Mouse (Mus musculus): ENCODE data around the gene 2810004N23Rik.

The 2810004N23Rik gene

GRCm38 (mm10) chr8:124823497-124823896 lies 39.4 kb downstream of the 2810004N23Rik start:
- CTCF ChIA-PET: no interaction called here

- CTCF ChIA-PET: no interaction called here
These were observed 42.8 kb downstream of the 2810004N23Rik start for GRCm38 (mm10) chr8:124820125-124820524.

GRCm38 (mm10) chr8:124819612-124820115 lies 43.3 kb downstream of the 2810004N23Rik start:
- CTCF ChIA-PET: no interaction called here

- CTCF ChIA-PET: no interaction called here
These were observed 45.6 kb downstream of the 2810004N23Rik start for GRCm38 (mm10) chr8:124817361-124817760.

- CTCF ChIA-PET: no interaction called here
These were observed 46.1 kb downstream of the 2810004N23Rik start for GRCm38 (mm10) chr8:124816866-124817265.

GRCm38 (mm10) chr8:124815870-124816269 lies 47.0 kb downstream of the 2810004N23Rik start:
- CTCF ChIA-PET: no interaction called here

GRCm38 (mm10) chr8:124813326-124813725 lies 49.6 kb downstream of the 2810004N23Rik start:
- CTCF ChIA-PET: no interaction called here

GRCm38 (mm10) chr8:124810689-124811394 lies 52.1 kb downstream of the 2810004N23Rik start:
- CTCF ChIA-PET: no interaction called here

GRCm38 (mm10) chr8:124810056-124810610 lies 52.8 kb downstream of the 2810004N23Rik start:
- CTCF ChIA-PET: no interaction called here

GRCm38 (mm10) chr8:124809419-124809818 lies 53.5 kb downstream of the 2810004N23Rik start:
- CTCF ChIA-PET: no interaction called here

- CTCF ChIA-PET: no interaction called here
These were observed 56.9 kb downstream of the 2810004N23Rik start for GRCm38 (mm10) chr8:124805990-124806389.

- CTCF ChIA-PET: no interaction called here
These were observed 58.9 kb downstream of the 2810004N23Rik start for GRCm38 (mm10) chr8:124803824-124804702.

- CTCF ChIA-PET: no interaction called here
These were observed 62.4 kb downstream of the 2810004N23Rik start for GRCm38 (mm10) chr8:124800542-124800941.

GRCm38 (mm10) chr8:124795781-124796488 lies 67.0 kb downstream of the 2810004N23Rik start:
- CTCF ChIA-PET: no interaction called here

- CTCF ChIA-PET: no interaction called here
These were observed 68.5 kb downstream of the 2810004N23Rik start for GRCm38 (mm10) chr8:124794486-124794780.

GRCm38 (mm10) chr8:124793661-124794485 lies 69.0 kb downstream of the 2810004N23Rik start:
- CTCF ChIA-PET: no interaction called here

GRCm38 (mm10) chr8:124793172-124793651 lies 69.7 kb downstream of the 2810004N23Rik start:
- CTCF ChIA-PET: no interaction called here

- CTCF ChIA-PET: no interaction called here
These were observed 70.2 kb downstream of the 2810004N23Rik start, which contains the start of gene Trim67 for GRCm38 (mm10) chr8:124792708-124793107. Trim67 (plus strand) TSS chr8:124793092.

GRCm38 (mm10) chr8:124792186-124792585 lies 70.7 kb downstream of the 2810004N23Rik start:
- CTCF ChIA-PET: no interaction called here

GRCm38 (mm10) chr8:124791751-124792150 lies 71.2 kb downstream of the 2810004N23Rik start:
- CTCF ChIA-PET: no interaction called here

GRCm38 (mm10) chr8:124790676-124791075 lies 72.2 kb downstream of the 2810004N23Rik start:
- CTCF ChIA-PET: no interaction called here
